Mouse (Mus musculus) forebrain, embryonic 11.5 days (tissue): ENCODE results near the gene Mboat2. TPM values are rescaled to one million over a fixed set of nuclear protein-coding genes. Genes with fewer than 3 reads are reported as not detected.

Source experiments
- ATAC-seq: fragments of 200-750 bp; cut with Nextera tagmentation; replicated peaks from 2 replicates; pipeline ENCODE4 v1.8.0; 2017; ENCODE audit warnings: moderate TSS enrichment; ENCODE audit not compliant: low FRiP score
- DNase-seq: peaks from one replicate; pipeline ENCODE4 v3.0.0-alpha.2; 2017; ENCODE audit warnings: low spot score
- H3K27ac ChIP-seq: fragments of 300-500 bp; sonication (generic); 2 replicates; pipeline ENCODE4 v1.5.1; 2014; ENCODE audit warnings: low read depth, low read length
- H3K27me3 ChIP-seq: fragments of 300-500 bp; sonication (generic); 2 replicates; pipeline ENCODE4 v1.6.1; 2014; ENCODE audit warnings: mild to moderate bottlenecking, low read length, mixed read lengths; ENCODE audit not compliant: control insufficient read depth, insufficient read depth
- H3K36me3 ChIP-seq: fragments of 300-500 bp; sonication (generic); 2 replicates; pipeline ENCODE4 v1.6.1; 2014; ENCODE audit warnings: mild to moderate bottlenecking, low read length, moderate library complexity, mixed read lengths; ENCODE audit not compliant: control insufficient read depth, insufficient read depth
- H3K4me1 ChIP-seq: fragments of 300-500 bp; sonication (generic); replicated peaks from 2 replicates; pipeline ENCODE4 v1.6.1; 2014; ENCODE audit warnings: low read length, mixed read lengths; ENCODE audit not compliant: control insufficient read depth, insufficient read depth
- H3K4me2 ChIP-seq: fragments of 300-500 bp; sonication (generic); 2 replicates; pipeline ENCODE4 v1.6.1; 2014; ENCODE audit warnings: low read depth, mild to moderate bottlenecking, low read length, moderate library complexity, mixed read lengths; ENCODE audit not compliant: severe bottlenecking
- H3K4me3 ChIP-seq: fragments of 300-500 bp; sonication (generic); 2 replicates; pipeline ENCODE4 v1.5.1; 2014; ENCODE audit warnings: low read depth, low read length
- H3K9ac ChIP-seq: fragments of 300-500 bp; sonication (generic); 2 replicates; pipeline ENCODE4 v1.6.1; 2014; ENCODE audit warnings: low read length
- H3K9me3 ChIP-seq: fragments of 300-500 bp; sonication (generic); 2 replicates; pipeline ENCODE4 v1.6.1; 2016; ENCODE audit warnings: low read length, mixed read lengths; ENCODE audit not compliant: control insufficient read depth
- WGBS: fragments of 180-500 bp; shearing (Covaris S2); extraction: QIAGEN DNeasy Blood & Tissue Kit; methylation state at CpG from one replicate; pipeline ENCODE4 v1.1.7; 2014; 5-methylcytosine and 5-hydroxymethylcytosine counted together
- polyA plus RNA-seq: library from polyadenylated mRNA; unstranded; fragments of >200 nt; fragmentation: Nextera tagmentation; extraction: Ambion mirVana; gene quantifications from 2 replicates; pipeline ENCODE4 v1.2.1, GENCODE M21; 2014

Gene Mboat2
- polyA plus RNA-seq, 1 experiment from 2014 or later, result 55.7 TPM

- no peak overlapping the region for H3K27ac ChIP-seq
- no peak overlapping the region for H3K4me3 ChIP-seq
- H3K9ac ChIP-seq, result no peak overlapping the region
- no peaks in the 10 kb centered on the region for H3K27me3 ChIP-seq
- H3K36me3 ChIP-seq, result no peaks in the 10 kb centered on the region; the same call in 1 of the 2 replicates
- ATAC-seq (no peak), DNase-seq (peak; percentile 25)
- no peaks in the 10 kb centered on the region for H3K4me1 ChIP-seq
- H3K4me2 ChIP-seq, result no peak overlapping the region
- H3K9me3 ChIP-seq, result no peaks in the 10 kb centered on the region
These were observed 56.1 kb downstream of the Mboat2 start for GRCm38 (mm10) chr12:24886800-24887199.

GRCm38 (mm10) chr12:24889371-24890051 lies 58.8 kb downstream of the Mboat2 start:
- 92% methylated on average over 7 of the region's 7 CpGs for WGBS
- Histone ChIP-seq H3K9ac (no peak overlapping the region), H3K27me3 (no peaks in the 10 kb centered on the region), H3K4me3 (no peak overlapping the region), H3K27ac (no peak overlapping the region), H3K9me3 (no peaks in the 10 kb centered on the region), H3K36me3 (no peaks in the 10 kb centered on the region; the same call in 1 of the 2 replicates), H3K4me1 (peaks cover 5% of the 10 kb centered on the region; the same call in 1 of the 2 replicates), H3K4me2 (no peak overlapping the region)
- ATAC-seq (no peak), DNase-seq (no peak)

- H3K4me3 ChIP-seq, result no peak overlapping the region
- WGBS, result 93% methylated on average over 2 of the region's 2 CpGs
- ATAC-seq (no peak), DNase-seq (no peak)
- H3K4me1 ChIP-seq, result peaks cover 5% of the 10 kb centered on the region; the same call in 1 of the 2 replicates
- H3K27me3 ChIP-seq, result no peaks in the 10 kb centered on the region
- H3K4me2 ChIP-seq, result no peak overlapping the region
- H3K27ac ChIP-seq, result no peak overlapping the region
- H3K36me3 ChIP-seq, result no peaks in the 10 kb centered on the region; the same call in 1 of the 2 replicates
- no peak overlapping the region for H3K9ac ChIP-seq
- no peaks in the 10 kb centered on the region for H3K9me3 ChIP-seq
These were observed 59.5 kb downstream of the Mboat2 start for GRCm38 (mm10) chr12:24890158-24890557.

- H3K27ac ChIP-seq, result no peak overlapping the region
- no peaks in the 10 kb centered on the region; the same call in 1 of the 2 replicates for H3K36me3 ChIP-seq
- no peaks in the 10 kb centered on the region for H3K9me3 ChIP-seq
- no peak overlapping the region for H3K4me3 ChIP-seq
- no peak for ATAC-seq
- H3K9ac ChIP-seq, result no peak overlapping the region
- H3K4me2 ChIP-seq, result no peak overlapping the region
- WGBS, result 95% methylated on average over 8 of the region's 8 CpGs
- peaks cover 5% of the 10 kb centered on the region; the same call in 1 of the 2 replicates for H3K4me1 ChIP-seq
- no peaks in the 10 kb centered on the region for H3K27me3 ChIP-seq
- no peak for DNase-seq
These were observed 60.2 kb downstream of the Mboat2 start for GRCm38 (mm10) chr12:24890684-24891459.

- Histone ChIP-seq H3K9ac (no peak overlapping the region), H3K27me3 (no peaks in the 10 kb centered on the region), H3K9me3 (no peaks in the 10 kb centered on the region), H3K36me3 (no peaks in the 10 kb centered on the region; the same call in 1 of the 2 replicates), H3K4me2 (no peak overlapping the region), H3K4me3 (no peak overlapping the region), H3K4me1 (peaks cover 7% of the 10 kb centered on the region; the same call in 1 of the 2 replicates), H3K27ac (no peak overlapping the region)
- 88% methylated on average over 4 of the region's 4 CpGs for WGBS
- DNase-seq, result no peak
- ATAC-seq, result no peak
These were observed 61.9 kb downstream of the Mboat2 start for GRCm38 (mm10) chr12:24892536-24892935.

GRCm38 (mm10) chr12:24893777-24894468 lies 63.2 kb downstream of the Mboat2 start:
- peak; percentile 56 for DNase-seq
- no peak overlapping the region for H3K4me2 ChIP-seq
- no peaks in the 10 kb centered on the region for H3K36me3 ChIP-seq

GRCm38 (mm10) chr12:24895352-24895751 lies 64.7 kb downstream of the Mboat2 start:
- Histone ChIP-seq H3K9ac (no peak overlapping the region), H3K36me3 (no peaks in the 10 kb centered on the region), H3K27ac (no peak overlapping the region), H3K4me3 (no peak overlapping the region), H3K9me3 (no peaks in the 10 kb centered on the region), H3K27me3 (no peaks in the 10 kb centered on the region), H3K4me2 (no peak overlapping the region), H3K4me1 (peaks cover 7% of the 10 kb centered on the region; the same call in 1 of the 2 replicates)
- ATAC-seq, result no peak
- DNase-seq, result no peak
- 89% methylated on average over 5 of the region's 5 CpGs for WGBS

More at GRCm38 (mm10) chr12:24893777-24894468, 63.2 kb downstream of the Mboat2 start:
- no peak overlapping the region for H3K27ac ChIP-seq
- no peak overlapping the region for H3K4me3 ChIP-seq
- peak overlapping the region; percentile 23; the same call in 1 of the 2 replicates for H3K9ac ChIP-seq
- peak; percentile 44; the same call in 1 of the 2 replicates for ATAC-seq
- no peaks in the 10 kb centered on the region for H3K9me3 ChIP-seq
- no peaks in the 10 kb centered on the region for H3K27me3 ChIP-seq
- H3K4me1 ChIP-seq, result peaks cover 7% of the 10 kb centered on the region; the same call in 1 of the 2 replicates
- 31% methylated on average over 10 of the region's 10 CpGs for WGBS

GRCm38 (mm10) chr12:24897354-24897753 lies 66.7 kb downstream of the Mboat2 start:
- H3K4me1 ChIP-seq, result peaks cover 7% of the 10 kb centered on the region; the same call in 1 of the 2 replicates
- no peak for ATAC-seq
- no peak overlapping the region for H3K9ac ChIP-seq
- no peaks in the 10 kb centered on the region for H3K27me3 ChIP-seq
- H3K27ac ChIP-seq, result no peak overlapping the region
- 86% methylated on average over 4 of the region's 4 CpGs for WGBS
- no peak for DNase-seq
- H3K4me3 ChIP-seq, result no peak overlapping the region
- no peaks in the 10 kb centered on the region for H3K9me3 ChIP-seq
- H3K36me3 ChIP-seq, result no peaks in the 10 kb centered on the region
- H3K4me2 ChIP-seq, result no peak overlapping the region
